Mouse (Mus musculus) naive thymus-derived CD4-positive, alpha-beta T cell, adult 5 months (primary cell): ENCODE measurements around the gene AI597479. TPM values are rescaled to one million over a fixed set of nuclear protein-coding genes. Genes with fewer than 3 reads are reported as not detected.

Source experiments
- polyA plus RNA-seq: library from polyadenylated mRNA; unstranded; fragments of 100-300 nt; shearing (Covaris generic); gene quantifications from one replicate; pipeline ENCODE4 v1.2.1, GENCODE M21; 2017

AI597479 gene
- polyA plus RNA-seq, result 8.9 TPM

GRCm38 (mm10) chr1:43098031-43098984 lies at the start of gene AI597479, which contains the start of gene Tgfbrap1:
AI597479 (plus strand) TSS chr1:43098710.
Tgfbrap1 (minus strand) TSS chr1:43098637.

Other genes starting within 250 kb of the AI597479 start
- gene Mrps9, start 247.5 kb upstream of the AI597479 start, polyA plus RNA-seq, result 44.9 TPM
- gene Gpr45, start 145.8 kb upstream of the AI597479 start, polyA plus RNA-seq, result not detected
- gene Tgfbrap1, start 73 bp upstream of the AI597479 start, polyA plus RNA-seq, result 15.2 TPM
- gene Fhl2, start 98.3 kb downstream of the AI597479 start, polyA plus RNA-seq, result 0.88 TPM